Mouse (Mus musculus) CD8-positive naive resting alpha-beta T cell, adult 2 months (primary cell): ENCODE data around the gene Fndc3a.

Source experiments
- DNase-seq, 2 experiments: peaks; one replicate each; pipeline ENCODE4 v3.0.0; 2022; ENCODE audit warnings: low read depth in 2 of 2, low spot score in 2 of 2

The Fndc3a gene

GRCm38 (mm10) chr14:72555846-72556245 lies 154.0 kb downstream of the Fndc3a start:
- DNase-seq, result no peak

- DNase-seq, result no peak
These were observed 173.3 kb downstream of the Fndc3a start for GRCm38 (mm10) chr14:72536392-72537017.

GRCm38 (mm10) chr14:72533862-72534261 lies 175.9 kb downstream of the Fndc3a start:
- DNase-seq, result no peak

- no peak for DNase-seq
These were observed 177.5 kb downstream of the Fndc3a start for GRCm38 (mm10) chr14:72532028-72532917.

- no peak for DNase-seq
These were observed 182.7 kb downstream of the Fndc3a start for GRCm38 (mm10) chr14:72527126-72527525.

- no peak for DNase-seq
These were observed 190.2 kb downstream of the Fndc3a start for GRCm38 (mm10) chr14:72519561-72519960.

- DNase-seq, result no peak
These were observed 191.0 kb downstream of the Fndc3a start for GRCm38 (mm10) chr14:72518786-72519185.

- DNase-seq, result no peak
These were observed 193.4 kb downstream of the Fndc3a start for GRCm38 (mm10) chr14:72516376-72516775.

- DNase-seq, result no peak
These were observed 202.9 kb downstream of the Fndc3a start for GRCm38 (mm10) chr14:72506723-72507420.

GRCm38 (mm10) chr14:72506018-72506722 lies 203.6 kb downstream of the Fndc3a start:
- no peak for DNase-seq

- no peak for DNase-seq
These were observed 204.8 kb downstream of the Fndc3a start for GRCm38 (mm10) chr14:72504985-72505384.

GRCm38 (mm10) chr14:72503241-72503640 lies 206.6 kb downstream of the Fndc3a start:
- no peak for DNase-seq

- no peak for DNase-seq
These were observed 216.0 kb downstream of the Fndc3a start for GRCm38 (mm10) chr14:72493775-72494174.

GRCm38 (mm10) chr14:72491738-72492137 lies 218.1 kb downstream of the Fndc3a start, which contains the start of gene Gm9195:
Gm9195 (minus strand) TSS chr14:72491838.
- DNase-seq, result no peak

GRCm38 (mm10) chr14:72490367-72490766 lies 219.4 kb downstream of the Fndc3a start:
- no peak for DNase-seq
